Mouse (Mus musculus) left cerebral cortex, postnatal 4 days (tissue): ENCODE measurements around the gene Slc25a22. TPM values are rescaled to one million over a fixed set of nuclear protein-coding genes. Genes with fewer than 3 reads are reported as not detected.

Experiments used
- DNase-seq: peaks from one replicate; pipeline ENCODE4 v3.0.0-alpha.2; 2022
- intact Hi-C: fragments of 180-260 bp; cut with DNase I; formaldehyde crosslinking; loops from one replicate; pipeline ENCODE4 v1.15.1; 2025
- total RNA-seq, 2 experiments: library from RNA; stranded (reverse); gene quantifications; 2 replicates each; pipeline ENCODE4 v1.2.3; 2021

Slc25a22 gene
- total RNA-seq, 2 experiments from 2014 or later = 196 to 217 TPM

DNA sequence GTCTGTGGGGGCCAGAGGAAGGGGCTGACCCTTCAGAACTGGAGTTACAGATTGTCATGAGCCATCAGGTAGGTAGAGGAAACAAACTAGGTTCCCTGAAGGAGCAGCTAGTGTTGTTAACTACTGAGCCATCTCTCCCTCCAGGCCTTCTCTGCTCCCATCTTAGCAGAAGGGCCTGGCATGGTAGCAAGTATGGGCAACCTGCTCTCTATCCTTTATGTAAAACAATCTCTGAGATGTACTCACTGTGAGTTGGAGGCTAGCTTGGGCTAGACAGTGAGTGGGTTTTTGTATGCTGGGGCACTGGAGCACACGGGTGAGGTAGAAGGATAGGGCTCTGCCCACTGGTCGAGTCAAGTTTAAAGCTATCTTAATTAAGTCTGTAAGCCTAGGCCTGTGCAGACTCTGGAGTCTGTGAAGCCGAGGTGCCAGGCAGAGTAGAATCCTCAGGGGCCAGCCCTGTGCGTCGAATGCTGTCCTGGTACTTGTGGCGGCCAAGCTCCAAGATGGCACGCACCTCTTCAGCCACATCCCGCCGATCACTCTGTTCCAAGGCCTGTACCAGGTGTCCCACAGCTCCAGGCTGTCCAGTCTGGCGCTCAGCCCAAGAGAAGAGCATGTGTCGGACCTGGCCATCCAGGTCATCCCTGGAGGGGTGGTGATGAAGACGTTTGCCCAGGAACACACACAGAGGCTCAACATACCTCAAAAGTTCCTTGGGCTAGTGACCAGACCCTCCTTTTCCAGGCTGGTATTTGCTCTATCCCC lies 693 bp upstream of the Slc25a22 start:
- intact Hi-C loops = no loop called here
- no peak for DNase-seq

DNA sequence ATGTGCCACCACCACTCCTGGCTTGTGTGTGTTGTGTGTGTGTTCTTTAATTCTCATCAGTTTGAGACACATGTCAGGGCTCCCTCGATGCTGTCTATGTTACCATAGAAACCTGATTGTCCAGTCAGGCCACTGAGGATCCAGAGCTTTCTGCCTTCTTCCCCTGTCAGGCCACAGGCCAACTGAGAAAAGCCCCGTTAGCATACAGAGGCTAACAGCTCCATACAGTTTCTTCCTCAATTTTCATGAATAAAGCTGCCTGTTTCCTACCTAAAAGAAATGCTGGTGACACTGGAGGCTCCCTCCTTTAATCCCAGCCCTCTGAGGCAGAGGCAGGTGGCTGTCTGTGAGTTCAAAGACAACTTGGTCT lies 1.2 kb downstream of the Slc25a22 start:
- intact Hi-C loops = no loop called here
- no peak for DNase-seq

DNA sequence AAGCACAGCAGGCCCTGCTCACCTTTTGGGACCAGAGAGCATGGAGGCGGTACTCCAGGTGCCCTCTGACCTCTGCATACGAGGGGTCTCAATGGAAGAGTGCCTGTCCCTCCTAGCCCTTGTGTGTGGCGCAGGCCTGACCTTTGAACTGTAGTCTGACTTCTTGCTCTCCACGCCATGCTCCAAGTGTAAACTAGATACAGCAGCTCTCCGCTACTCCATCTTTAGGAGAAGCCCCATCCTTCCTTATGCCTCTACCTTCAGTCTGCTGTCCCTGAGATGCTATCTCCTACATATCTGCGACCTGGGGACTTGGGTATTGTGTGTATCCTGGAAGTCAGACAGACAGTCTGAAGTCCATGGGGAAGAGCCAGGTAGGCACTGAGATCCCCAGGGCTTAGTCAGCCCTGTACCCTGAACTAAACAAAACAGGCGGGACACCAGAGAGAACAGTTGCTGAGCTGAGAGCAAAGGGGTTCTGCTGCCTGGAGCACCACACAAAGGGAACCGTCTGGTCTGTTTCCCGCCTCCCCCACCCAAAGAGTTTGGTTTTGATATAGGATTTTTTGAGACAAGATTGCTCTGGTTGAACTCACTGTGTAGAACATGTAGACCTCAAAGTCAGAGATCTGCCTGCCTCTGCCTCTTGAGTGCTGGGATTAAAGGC lies 1.7 kb downstream of the Slc25a22 start:
- no peak for DNase-seq
- intact Hi-C loops = no loop called here

DNA sequence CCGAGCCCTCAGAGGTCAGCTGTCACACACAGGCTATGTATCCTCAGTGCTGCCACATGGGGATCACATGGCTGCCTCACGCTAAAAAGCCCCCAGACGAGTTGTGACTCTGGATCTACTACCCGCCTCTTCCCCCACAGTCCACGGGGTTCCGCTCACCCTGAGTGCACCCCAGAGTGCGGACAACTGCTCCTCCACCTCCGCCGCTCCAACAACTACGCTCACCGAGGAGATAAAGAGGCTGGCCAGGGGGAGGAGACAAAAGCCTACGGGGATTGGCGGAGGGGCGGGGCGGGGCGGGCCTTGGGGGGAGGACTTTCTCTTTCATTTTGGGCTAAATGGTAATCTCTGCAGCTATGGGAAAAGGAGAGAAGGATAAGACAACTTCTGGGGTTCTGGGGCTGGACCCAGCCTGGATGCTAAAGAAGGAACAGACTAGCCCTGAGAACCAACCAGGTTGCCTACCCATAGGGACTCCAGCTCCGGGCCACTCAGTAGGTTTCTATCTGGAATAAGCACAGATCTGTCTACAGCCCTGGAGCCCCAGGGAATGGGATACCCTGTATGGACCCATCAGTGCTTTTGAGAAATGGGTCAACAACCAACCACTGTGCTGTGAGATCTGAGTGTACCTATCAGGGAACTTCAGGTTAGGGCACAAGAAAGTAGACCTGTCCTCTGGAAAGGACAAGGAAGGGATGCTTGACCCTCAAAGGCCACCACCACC lies 2.4 kb downstream of the Slc25a22 start:
- DNase-seq = peak; percentile 49
- intact Hi-C loops = no loop called here

DNA sequence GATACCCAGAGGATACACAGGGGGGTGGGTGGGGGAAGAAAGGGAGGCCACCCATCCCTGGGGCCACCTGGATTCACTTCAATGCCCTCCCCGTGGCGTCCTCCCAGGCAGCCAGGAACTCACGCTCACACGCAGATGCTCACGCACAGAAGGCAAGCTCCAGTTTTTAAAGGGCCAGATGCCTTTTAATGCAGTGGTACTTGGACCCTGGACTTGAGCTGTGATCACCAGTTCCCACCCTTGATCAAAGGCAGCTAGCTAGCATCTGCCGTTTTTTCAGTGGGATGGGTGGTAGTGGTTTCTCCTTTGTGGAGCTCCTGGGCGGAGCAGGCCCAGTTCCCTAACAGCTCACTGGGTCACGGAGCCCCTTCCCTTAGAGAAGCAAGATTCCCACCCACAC lies 3.2 kb downstream of the Slc25a22 start:
- peak; percentile 44 for DNase-seq
- intact Hi-C loops = no loop called here

DNA sequence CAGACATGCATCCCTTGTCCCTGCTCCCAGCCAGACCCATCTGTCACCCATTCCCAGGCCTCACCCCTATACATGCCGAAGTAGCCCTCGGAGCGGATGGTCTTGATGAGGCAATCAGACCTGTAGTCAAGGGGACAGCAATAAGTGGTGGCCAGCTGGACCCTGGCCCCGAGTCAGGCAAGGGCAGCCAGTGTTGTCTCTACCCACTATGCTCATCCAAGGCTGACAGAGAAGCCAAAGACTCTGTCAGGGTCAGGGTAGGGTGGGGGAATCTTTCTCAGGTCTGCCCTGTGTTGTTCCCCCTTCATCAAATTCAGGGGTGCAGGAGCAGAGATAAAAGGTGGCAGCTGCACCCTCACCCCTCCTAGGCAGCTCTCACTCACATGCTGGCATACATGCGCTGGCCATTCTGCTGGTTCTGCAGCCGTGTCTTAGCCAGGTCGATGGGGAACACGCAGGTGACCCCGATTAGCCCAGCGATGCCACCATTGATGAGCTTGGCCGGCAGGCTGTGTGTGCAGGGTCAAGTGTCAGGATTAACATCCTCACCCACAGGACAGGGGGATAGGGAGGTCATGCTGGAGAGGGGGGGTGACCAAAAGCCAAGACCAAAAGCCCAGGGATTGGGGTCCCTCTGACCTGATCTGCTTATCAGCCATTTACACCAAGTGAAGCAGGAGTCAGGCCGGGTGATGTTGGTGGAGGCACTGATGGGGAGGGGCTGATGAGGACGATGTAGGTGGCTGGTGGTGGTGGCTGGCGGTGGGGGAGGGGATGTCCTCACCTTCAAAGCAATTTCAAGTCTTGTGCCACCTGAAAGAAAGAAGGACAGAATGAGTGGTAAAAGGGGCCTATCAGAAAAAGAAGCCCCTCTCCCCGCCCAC lies 3.9 kb downstream of the Slc25a22 start:
- intact Hi-C loops = no loop called here
- DNase-seq = peak; percentile 51

DNA sequence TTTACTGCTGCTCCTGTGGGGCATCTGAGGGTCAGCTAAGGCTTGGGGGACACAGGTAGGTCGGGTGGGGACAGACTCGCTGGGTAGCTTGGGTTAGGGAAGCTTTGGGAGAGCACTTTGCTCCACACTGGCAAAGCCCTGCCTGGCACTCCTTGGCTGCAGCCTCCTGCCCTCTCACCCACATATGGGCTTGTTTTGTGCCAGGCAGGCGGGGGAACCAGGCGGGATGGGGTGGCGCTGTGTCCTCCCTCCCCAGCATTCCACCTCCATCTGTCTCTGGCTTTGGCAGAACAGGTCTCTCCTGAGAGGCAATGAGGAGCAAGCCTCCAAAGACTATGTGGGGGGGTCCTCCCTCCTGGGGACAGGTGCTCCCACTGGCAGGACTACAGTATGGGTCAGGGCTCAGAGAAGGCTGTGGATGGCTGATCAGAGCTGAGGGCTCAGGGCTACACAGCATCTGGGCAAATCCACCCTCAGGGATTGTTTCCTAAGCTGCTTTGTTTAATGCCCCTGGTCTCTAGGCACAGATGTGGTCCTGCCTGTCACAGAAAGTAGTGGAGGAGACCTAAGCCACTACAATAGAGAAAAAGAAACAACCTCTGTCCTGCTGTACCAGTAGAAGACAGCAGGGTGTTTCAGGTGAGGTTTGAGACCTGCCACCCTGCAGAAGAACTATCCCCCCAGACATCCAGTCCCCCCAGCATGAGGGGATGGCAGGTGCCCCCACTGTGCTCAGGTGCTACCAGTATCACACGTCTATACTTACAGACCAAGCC lies 4.8 kb downstream of the Slc25a22 start:
- intact Hi-C loops = no loop called here
- peak; percentile 84 for DNase-seq

DNA sequence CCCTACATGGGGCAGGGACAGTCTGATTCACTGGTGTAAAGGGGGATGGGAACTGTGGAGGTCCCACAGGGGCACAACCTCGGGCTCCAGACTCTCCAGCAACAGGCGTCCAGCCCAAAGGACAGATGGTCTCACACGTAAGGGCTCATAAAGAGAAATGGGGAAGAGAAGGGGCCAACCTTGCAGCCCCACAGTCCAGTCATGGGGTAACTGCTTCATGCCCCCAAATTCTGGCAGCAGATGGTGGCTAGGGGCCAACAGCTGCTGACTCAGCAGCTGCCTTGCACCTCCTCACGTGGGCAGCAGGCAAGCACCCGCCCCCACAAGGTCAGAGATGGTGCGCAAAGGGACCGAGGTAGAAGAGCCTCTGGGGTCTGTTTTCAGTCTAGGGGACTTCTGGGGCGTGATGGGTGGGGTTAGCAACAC lies 5.5 kb downstream of the Slc25a22 start:
- DNase-seq = peak; percentile 66
- intact Hi-C loops = no loop called here

DNA sequence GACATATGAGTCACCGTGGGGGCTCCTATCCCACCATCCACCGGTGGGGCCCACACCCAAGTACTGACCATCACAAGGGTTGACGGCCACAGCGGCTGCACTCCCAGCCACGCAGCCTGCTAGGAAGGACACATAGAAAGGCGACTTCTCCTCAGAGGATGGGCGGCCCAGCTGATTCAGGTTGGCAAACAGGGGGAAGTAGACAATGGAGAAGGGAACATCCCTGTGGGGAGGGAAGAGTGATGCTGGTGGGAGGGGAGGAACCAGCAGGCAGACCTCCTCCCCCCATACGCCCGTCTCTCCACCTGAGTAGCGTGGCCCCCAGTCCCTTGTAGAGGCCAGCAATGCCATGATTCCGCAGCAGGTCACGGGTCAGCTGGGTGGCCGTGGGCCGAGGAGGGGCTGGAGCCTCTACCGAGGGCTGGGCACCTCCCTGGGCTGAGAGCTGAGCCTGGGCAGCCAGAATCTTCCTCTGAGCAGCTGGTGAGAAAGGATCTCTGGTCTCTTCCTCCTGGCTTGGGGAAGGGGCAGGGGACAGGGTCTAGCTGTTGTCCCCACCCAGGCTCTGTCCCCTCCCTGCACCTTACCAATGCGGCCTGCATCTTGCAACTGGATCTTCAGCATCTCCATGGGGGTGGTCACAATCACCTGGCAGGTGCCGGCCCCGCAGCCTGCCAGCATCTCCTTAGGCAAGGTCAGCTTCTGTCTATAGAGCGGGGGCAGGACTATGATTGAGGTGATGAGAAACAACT lies 6.1 kb downstream of the Slc25a22 start:
- intact Hi-C loops = no loop called here
- no peak for DNase-seq

DNA sequence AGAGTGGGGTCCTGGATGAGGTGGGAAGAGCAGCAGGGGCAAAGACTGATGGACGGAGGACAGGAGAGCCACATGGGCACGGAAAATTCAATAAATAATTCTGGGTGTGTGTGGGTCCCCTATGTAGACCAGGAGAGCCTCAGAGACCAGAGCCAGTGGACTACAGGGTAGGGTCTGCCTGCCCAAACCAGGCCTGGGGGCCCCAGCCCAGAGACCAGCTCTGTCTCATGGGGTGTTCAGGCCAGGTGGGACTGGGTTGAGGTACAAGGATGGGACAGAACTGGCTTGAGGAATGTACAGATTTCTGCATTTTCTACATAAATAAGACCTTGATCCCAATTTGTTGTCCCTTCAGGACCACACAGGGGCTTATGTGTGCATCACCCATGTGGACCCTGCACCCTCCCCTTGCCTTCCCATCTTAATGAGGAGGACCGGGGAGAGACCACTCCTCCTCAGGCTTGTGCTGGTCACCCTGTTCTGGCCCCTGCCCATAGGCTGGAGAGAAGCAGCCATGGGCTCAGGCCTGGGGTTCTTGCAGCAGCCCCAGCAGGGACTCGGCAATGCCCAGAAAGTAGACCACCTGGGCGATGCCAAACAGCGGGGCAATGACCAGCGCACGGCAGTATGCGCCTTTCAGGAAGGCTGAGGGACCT lies 7.0 kb downstream of the Slc25a22 start:
- intact Hi-C loops = no loop called here
- no peak for DNase-seq

DNA sequence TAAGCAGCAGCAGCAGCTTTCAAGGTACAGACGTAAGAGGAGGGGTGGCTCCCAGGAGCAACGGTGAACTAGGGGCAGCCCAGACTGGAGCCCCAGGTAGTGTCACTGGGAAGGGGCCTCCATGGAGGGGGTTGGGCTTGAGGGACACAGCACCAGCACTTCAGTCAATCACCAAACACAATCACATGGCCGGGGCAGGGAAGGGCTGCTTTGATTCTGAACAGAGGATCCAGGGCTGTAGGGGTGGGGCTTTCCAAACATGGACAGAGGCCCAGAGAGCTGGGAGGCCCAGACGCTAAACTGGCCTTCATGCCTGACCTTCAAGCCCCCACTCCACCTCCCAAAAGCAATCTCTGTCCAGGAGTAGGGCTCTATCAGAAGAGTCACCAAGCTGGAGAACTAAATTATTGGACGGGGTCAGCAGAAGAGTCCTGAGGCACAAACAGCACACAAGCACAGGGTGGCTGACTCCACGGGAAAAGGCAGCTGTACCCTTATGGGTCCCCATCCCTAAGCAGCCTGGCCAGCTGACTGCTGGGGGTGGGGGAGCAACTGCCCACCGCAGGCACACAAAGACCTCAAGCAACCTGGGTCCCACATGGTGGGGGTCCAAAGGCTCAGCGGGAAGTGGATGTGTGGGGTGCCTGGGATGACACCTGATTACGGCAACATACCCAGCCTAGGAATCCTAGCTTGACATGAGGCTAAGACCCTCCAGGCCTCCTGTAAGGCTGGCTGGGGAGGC lies 7.7 kb downstream of the Slc25a22 start:
- intact Hi-C loops = no loop called here
- no peak for DNase-seq

DNA sequence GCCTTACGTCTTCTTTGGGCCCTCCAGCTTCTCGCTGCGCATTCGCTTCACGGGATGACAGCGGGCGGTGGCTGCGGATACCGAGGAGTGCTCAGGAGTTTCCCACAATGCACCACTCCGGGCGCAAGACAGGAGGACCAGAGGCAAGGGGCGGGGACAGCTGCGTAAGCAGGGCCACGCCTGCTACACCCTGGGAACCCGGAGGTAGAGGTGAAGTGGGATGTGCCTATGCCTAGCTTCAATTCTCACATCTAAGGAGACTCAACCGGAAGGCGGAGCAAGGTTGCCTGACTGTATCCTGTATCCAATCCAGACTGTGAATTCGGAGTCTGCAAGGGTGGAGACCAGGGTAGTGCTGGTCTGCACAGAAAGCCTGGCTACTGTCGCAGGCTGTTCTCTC lies 8.4 kb downstream of the Slc25a22 start, which contains the start of gene Cend1:
TSS of gene Cend1 (minus strand) at position 182 of the 400 bp plus-strand sequence.
- intact Hi-C loops = no loop called here

DNA sequence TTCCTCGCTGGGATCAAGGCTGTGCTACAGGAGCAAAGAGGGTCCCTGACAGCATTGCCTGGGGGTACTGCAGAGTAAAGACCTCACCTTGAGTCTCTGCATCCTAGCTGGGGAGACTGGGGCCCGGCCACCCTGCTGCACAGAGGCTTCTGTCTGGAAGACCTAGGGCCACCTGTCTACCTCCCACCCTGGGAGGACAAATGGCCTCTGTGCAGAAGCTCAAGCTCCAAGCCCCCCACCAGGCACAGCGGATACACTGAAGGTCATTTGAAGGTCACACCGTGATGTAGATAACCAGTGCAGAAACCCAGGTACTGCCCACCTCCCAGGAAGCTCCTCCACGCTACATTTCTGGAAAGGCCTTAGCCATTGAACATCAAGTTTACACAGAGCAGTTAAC lies 9.0 kb downstream of the Slc25a22 start:
- intact Hi-C loops = no loop called here
- DNase-seq = no peak

More for the DNA sequence above, 8.4 kb downstream of the Slc25a22 start, which contains the start of gene Cend1:
- peak; percentile 65 for DNase-seq

DNA sequence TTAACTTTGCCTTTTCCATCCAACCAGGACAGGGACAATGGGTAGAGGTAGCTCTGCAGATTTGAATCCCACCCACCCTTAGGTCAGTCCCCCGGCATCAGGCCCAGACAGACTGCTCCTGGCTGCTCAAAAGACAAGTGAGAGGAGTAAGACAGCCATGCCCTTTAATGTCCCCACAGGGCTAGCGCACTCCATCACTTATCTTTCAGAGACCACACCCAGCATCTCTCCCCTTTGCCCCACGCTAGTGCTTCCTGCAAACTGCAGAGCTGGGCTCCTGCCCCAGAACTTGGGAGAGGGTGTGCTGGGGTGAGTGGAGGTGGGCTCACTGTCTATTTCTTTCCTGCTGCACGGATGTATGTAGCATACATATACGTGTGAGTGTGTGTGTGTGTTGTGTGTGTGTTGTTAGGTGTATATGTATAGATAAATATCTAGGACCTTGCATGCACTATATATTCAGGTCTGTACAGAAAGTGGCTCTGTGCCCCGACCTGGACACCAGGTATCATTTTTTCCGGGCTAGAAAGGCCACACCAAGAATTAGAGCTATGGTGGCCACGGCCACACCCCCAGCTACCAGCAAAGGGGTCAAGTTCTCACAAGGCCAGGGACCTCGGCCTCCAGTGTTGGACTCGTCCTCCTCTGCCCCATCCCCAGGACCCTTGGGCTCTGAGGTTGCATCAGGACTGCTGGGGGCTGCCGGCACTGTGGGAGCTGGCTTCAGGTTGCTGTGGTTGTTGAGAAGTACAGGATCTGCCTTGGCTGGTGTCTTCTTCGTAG lies 10.6 kb downstream of the Slc25a22 start:
- intact Hi-C loops = no loop called here
- DNase-seq = no peak

DNA sequence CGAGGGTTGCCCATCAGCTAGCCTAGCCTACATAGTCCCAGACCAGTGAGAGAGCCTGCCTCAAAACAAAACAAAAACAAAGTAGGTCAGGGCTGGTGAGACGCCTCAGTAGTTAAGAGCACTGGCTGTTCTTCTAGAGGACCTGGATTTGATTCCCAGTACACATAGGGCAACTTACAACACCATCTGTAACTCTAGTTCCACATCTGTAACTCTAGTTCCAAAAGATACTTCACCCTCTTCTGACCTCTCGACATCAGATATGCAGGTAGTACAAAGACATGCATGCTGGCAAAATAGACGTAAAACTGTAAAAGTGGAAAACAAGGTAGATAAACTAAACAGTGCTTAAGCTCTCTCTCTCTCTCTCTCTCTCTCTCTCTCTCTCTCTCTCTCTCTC lies 13.9 kb downstream of the Slc25a22 start:
- no peak for DNase-seq
- intact Hi-C loops = no loop called here

DNA sequence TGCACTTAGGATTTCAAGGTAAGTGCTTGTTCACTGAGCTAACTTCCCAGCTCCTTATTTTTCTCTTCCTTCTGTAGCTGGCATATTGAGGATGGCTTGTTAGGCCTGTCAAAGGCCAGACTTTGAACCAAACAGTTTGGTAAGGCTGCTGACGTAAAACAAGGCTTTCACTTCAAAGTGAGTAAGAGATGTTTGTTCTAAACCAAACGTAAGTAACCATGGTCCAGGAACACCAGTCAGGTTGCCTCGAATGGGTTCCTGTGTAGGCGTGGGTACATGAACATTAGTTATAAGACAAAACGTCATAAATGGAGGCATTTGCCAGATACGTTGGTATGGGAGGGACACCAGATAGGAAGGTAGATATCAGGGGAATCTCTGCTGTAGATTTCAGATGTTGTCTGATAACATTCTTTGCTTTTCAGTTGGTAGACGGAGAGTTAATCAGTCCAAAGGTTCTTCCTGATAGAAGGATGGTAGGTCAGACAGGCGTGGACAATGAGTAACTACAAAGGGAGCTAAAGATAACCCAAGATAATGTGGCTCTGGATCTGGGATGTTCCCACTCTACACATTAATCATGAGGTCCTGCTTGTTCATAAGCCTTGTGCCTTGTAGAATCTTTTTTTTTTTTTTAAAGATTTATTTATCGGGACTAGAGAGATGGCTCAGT lies 17.5 kb downstream of the Slc25a22 start:
- no peak for DNase-seq
- intact Hi-C loops = no loop called here

DNA sequence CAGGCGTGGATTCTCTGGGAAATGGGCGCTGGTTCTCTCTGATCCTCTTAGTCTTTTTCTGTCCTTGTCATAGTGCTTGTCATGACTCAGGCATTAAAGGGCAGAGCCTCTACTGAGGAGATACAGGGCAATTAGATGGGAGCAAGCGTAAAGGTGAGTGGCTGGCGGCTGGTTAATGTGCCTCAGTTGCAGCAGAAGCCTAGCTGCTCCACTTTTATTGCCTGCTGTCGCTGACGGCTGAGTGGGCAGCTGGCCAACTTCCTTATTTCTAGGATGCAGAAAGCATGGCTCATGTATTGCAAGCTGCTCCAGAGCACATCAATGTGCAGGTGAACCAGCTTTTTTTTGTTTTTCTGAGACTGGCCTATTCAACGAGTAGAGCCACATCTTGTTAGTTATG lies 18.7 kb downstream of the Slc25a22 start:
- DNase-seq = no peak
- intact Hi-C loops = no loop called here
